Mouse (Mus musculus) small intestine, adult 2 months (tissue): Measurements from ENCODE around the gene Aff1. TPM values are rescaled to one million over a fixed set of nuclear protein-coding genes. Genes with fewer than 3 reads are reported as not detected.

Source experiments
- H3K27ac ChIP-seq: fragments of 200-500 bp; 2 replicates; pipeline ENCODE4 v1.5.1; 2012; ENCODE audit warnings: low read depth, low read length, control low read depth, inconsistent platforms; ENCODE audit not compliant: insufficient read depth
- H3K27me3 ChIP-seq: fragments of 200-500 bp; 2 replicates; pipeline ENCODE4 v1.6.1; 2012; ENCODE audit warnings: mild to moderate bottlenecking, moderate library complexity, low read length, inconsistent platforms; ENCODE audit not compliant: control insufficient read depth, insufficient read depth
- H3K36me3 ChIP-seq: fragments of 200-500 bp; 2 replicates; pipeline ENCODE4 v1.6.1; 2012; ENCODE audit warnings: mild to moderate bottlenecking, low read length, control low read depth, inconsistent platforms; ENCODE audit not compliant: control insufficient read depth, insufficient read depth
- H3K4me1 ChIP-seq: fragments of 200-500 bp; 2 replicates; pipeline ENCODE4 v1.6.1; 2012; ENCODE audit warnings: low read length, inconsistent platforms, mixed read lengths; ENCODE audit not compliant: control insufficient read depth, insufficient read depth, insufficient read length
- H3K4me3 ChIP-seq: fragments of 200-500 bp; 2 replicates; pipeline ENCODE4 v1.5.1; 2012; ENCODE audit warnings: low read depth, mild to moderate bottlenecking, control low read depth, inconsistent platforms, low read length, moderate library complexity
- CTCF ChIP-seq: fragments of 200-500 bp; IDR thresholded peaks from 2 replicates; pipeline ENCODE4 v1.5.1; 2012; ENCODE audit warnings: low read depth, mild to moderate bottlenecking, control low read depth, inconsistent platforms, low read length, moderate library complexity, mixed read lengths; ENCODE audit not compliant: insufficient replicate concordance, insufficient read length; ENCODE audit errors: extremely low read depth
- POLR2A ChIP-seq: fragments of 200-500 bp; IDR thresholded peaks from 2 replicates; pipeline ENCODE4 v1.6.1; 2012; ENCODE audit warnings: low read depth, mild to moderate bottlenecking, control low read depth, inconsistent platforms, low read length, moderate library complexity
- WGBS: fragments of 180-500 bp; shearing (Covaris S2); methylation state at CpG from one replicate; pipeline ENCODE4 v1.1.7; 2018; 5-methylcytosine and 5-hydroxymethylcytosine counted together
- polyA plus RNA-seq: library from polyadenylated mRNA; depleted of rRNA; stranded (reverse); fragments of >200 nt; gene quantifications from 2 replicates; pipeline ENCODE4 v1.2.3, GENCODE M21; 2012

Aff1 gene
- polyA plus RNA-seq, 1 experiment, result 16.7 TPM

DNA sequence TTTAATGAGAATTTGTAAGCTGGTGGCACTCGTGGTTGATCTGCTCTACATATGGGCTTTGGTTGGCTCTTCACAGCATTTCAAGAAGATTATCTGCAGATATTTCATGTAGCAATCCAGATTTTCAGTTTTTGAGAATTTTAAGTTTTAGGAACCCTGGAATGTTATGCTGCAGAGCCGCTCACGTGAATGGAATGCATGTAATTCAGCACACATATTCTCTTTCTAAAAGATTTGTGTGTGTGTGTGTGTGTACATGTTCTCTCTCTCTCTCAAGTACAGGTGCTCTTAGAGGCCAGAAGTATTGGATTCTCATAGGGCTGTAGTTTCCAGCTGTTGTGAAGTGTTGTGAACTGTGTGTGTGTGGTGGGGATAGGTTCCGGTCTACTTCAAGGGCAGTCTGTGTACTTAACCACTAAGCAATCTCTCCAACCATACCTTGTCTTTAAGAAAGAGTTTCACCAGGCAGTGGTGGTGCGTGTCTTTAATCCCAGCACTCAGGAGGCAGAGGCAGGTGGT, 24.7 kb downstream of the Aff1 start:
- no peaks in the 10 kb centered on the region for H3K27me3 ChIP-seq
- H3K4me3 ChIP-seq, result no peak overlapping the region
- no peak overlapping the region for H3K27ac ChIP-seq
- no peaks in the 10 kb centered on the region for H3K36me3 ChIP-seq
- TF ChIP-seq CTCF, result no peak
- TF ChIP-seq POLR2A, result no peak
- 93% methylated on average over 5 of the region's 5 CpGs for WGBS
- H3K4me1 ChIP-seq, result no peaks in the 10 kb centered on the region

DNA sequence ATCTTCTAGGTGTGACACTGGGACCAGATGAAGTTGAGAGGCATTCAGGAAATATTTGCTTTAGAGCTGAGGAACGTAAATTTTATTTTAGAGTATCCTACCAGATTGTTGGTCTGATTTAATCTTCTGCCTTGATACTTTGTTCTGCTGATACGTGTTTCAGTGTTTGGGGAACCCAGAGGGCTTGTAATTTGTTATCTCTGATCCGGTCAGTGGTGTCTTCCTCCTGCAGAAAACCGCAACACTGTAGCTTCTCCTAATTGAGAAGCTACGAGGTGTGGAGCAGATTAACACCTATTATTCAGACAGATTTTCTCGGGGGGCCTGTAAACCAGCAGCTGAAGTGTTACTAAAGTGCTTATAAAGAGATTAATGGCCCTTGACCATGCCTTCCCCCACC, 27.0 kb downstream of the Aff1 start:
- Histone ChIP-seq H3K4me1 (no peaks in the 10 kb centered on the region), H3K27me3 (no peaks in the 10 kb centered on the region), H3K27ac (no peak overlapping the region), H3K36me3 (peaks cover 2% of the 10 kb centered on the region; the same call in 1 of the 2 replicates), H3K4me3 (no peak overlapping the region)
- no peak for TF ChIP-seq POLR2A
- 66% methylated on average over 6 of the region's 6 CpGs for WGBS

DNA sequence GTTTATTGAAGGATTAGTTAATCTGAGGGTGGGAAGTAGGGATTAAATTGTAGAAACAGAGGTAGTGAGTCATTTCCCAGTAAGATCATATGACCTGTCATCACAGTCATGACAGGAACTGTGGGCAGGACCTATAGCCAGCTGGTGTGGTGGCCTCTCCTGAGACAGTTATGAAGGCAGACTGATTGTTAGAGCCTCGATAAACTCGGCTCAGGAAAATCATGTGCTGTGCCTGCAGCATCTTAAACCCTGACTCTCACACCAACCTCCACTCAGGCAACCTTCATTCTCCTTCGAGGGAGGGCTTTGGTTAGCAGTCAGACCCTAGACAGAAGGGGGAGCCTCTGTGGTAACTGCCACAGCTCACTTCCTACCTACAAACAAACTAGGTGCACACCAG, 27.7 kb downstream of the Aff1 start:
- Histone ChIP-seq H3K27ac (no peak overlapping the region), H3K36me3 (peaks cover 2% of the 10 kb centered on the region; the same call in 1 of the 2 replicates), H3K4me3 (no peak overlapping the region), H3K27me3 (no peaks in the 10 kb centered on the region), H3K4me1 (no peaks in the 10 kb centered on the region)
- 53% methylated on average over 3 of the region's 3 CpGs for WGBS
- TF ChIP-seq POLR2A (no peak), CTCF (no peak)

DNA sequence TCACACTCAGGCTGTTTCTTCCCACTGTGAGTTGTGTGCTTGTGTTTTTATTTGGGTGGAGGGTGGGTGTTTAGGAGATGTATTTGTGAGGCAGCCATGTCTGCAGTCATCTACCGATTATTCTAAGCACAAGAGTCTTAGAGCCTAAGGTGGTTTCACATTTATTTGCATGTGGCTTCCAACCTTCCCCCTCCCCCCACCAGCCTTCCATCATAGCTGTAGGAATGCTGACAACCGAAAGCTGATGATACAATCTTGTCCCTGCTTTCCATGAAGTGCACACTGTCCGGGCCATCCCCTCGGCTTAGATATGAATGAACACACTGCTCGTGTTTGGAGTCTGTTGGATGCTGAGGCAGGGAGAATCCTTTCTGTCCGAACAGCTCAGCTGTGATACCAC, 28.8 kb downstream of the Aff1 start:
- WGBS, result 88% methylated on average over 6 of the region's 6 CpGs
- peak overlapping the region; percentile 14 for H3K27ac ChIP-seq
- no peak for TF ChIP-seq CTCF
- no peak for TF ChIP-seq POLR2A

DNA sequence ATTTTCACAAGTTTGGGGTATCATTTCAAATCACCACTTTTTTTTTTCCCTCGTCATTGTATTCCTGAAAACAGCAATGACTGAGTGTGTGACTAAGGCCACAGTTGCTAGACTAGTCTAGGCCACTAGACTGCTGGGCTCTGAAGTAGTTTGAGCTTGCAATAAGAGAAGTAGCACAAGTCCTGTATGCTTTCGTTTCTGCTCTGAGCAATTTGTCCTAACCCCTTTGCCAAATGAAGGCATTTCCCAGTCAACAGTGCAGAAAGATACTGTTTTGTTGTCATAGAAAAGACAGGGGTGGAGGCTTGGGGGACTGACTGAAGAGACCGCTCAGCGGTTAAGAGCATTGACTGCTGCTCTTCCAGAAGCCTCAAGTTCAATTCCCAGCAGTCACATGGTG, 29.3 kb downstream of the Aff1 start:
- no peak for TF ChIP-seq POLR2A
- TF ChIP-seq CTCF, result no peak
- no peaks in the 10 kb centered on the region for H3K4me1 ChIP-seq
- H3K36me3 ChIP-seq, result peaks cover 2% of the 10 kb centered on the region; the same call in 1 of the 2 replicates
- no peak overlapping the region for H3K4me3 ChIP-seq
- no peaks in the 10 kb centered on the region for H3K27me3 ChIP-seq
- peak overlapping the region; percentile 14 for H3K27ac ChIP-seq
- WGBS, result 80% methylated on average over 4 of the region's 4 CpGs

More for the DNA sequence above, 28.8 kb downstream of the Aff1 start:
- H3K36me3 ChIP-seq, result peaks cover 2% of the 10 kb centered on the region; the same call in 1 of the 2 replicates
- H3K4me3 ChIP-seq, result no peak overlapping the region
- H3K27me3 ChIP-seq, result no peaks in the 10 kb centered on the region
- no peaks in the 10 kb centered on the region for H3K4me1 ChIP-seq

DNA sequence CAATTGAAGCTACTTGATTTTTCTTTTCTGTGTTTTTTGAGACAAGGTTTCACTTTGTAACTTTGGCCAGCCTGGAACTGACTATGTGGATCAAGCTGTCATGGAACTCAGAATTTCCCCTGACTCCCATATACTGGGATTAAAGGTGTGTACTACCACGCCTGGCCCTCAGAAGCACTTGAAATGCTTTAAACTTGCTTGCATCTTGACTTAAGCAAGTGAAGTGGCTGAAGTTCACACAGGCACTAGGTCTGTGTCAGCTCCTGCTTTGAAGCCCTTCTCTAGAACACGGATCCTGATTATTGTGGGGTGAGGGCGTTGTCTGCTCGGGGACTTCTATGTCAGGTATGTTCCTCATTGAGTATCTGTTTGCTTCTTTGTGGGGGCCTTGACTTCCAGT, 30.5 kb downstream of the Aff1 start:
- Histone ChIP-seq H3K4me3 (no peak overlapping the region), H3K4me1 (no peaks in the 10 kb centered on the region; the same call in 1 of the 2 replicates), H3K27me3 (no peaks in the 10 kb centered on the region), H3K36me3 (peaks cover 2% of the 10 kb centered on the region; the same call in 1 of the 2 replicates), H3K27ac (no peak overlapping the region)
- WGBS, result 73% methylated on average over 4 of the region's 4 CpGs
- no peak for TF ChIP-seq POLR2A
- no peak for TF ChIP-seq CTCF

DNA sequence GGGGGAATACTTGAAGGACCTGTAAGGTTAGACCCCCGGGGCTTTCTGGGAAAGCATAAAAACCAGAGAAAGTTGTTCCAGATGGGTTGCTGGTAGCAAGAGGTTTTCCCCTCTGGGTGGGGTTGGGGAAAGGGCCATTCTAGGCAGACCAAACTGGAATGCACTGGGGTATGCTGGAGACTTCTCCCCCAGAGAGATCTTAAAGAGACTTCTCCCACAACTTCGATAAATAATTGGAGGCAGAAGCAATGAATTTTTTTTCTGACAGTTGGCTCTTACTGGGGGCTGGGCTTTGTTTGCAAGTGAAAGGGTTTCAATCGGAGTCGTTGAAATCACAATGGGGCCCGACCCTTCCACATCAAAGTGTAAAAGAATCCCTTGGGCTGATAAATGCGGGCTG, 32.2 kb downstream of the Aff1 start:
- WGBS, result 54% methylated on average over 6 of the region's 6 CpGs
- H3K4me1 ChIP-seq, result no peaks in the 10 kb centered on the region; the same call in 1 of the 2 replicates
- peaks cover 2% of the 10 kb centered on the region; the same call in 1 of the 2 replicates for H3K36me3 ChIP-seq
- no peak overlapping the region for H3K4me3 ChIP-seq
- H3K27me3 ChIP-seq, result no peaks in the 10 kb centered on the region
- H3K27ac ChIP-seq, result no peak overlapping the region
- no peak for TF ChIP-seq CTCF
- TF ChIP-seq POLR2A, result no peak

DNA sequence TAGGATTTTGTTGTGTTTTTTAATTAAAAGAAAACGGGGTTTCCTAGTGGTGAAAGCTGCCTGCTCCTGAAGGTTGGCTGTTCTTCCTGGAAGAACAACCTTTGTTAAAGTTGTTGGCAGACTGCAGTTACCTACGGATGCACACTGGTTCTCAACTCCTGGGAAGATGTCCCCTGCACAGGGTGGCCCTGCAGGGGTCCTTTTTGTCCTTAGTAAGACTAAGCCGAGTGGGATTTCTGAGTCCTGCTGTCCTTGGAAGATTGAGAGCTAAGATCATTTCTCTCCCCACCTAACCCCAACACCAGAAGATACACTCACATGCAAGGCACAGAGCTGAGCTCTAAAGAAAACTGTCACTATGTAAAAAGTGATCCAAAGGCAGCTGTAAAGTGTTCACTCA, 32.6 kb downstream of the Aff1 start:
- Histone ChIP-seq H3K4me1 (no peaks in the 10 kb centered on the region; the same call in 1 of the 2 replicates), H3K27ac (no peak overlapping the region)
- 75% methylated on average over 3 of the region's 3 CpGs for WGBS

More for the DNA sequence above, 32.6 kb downstream of the Aff1 start:
- H3K4me3 ChIP-seq, result no peak overlapping the region
- H3K27me3 ChIP-seq, result no peaks in the 10 kb centered on the region
- no peak for TF ChIP-seq POLR2A
- H3K36me3 ChIP-seq, result peaks cover 2% of the 10 kb centered on the region; the same call in 1 of the 2 replicates
